Mouse (Mus musculus) kidney, adult 18-20 months (tissue): ENCODE data around the gene Ift22.
"Not testable (repeated sequence)": the region's sequence is repeated elsewhere in the genome, so short reads cannot be mapped to it uniquely, and the experiment has no call there.

Experiments used
- DNase-seq: peaks from one replicate; pipeline ENCODE4 v3.0.0; 2021

The Ift22 gene

DNA sequence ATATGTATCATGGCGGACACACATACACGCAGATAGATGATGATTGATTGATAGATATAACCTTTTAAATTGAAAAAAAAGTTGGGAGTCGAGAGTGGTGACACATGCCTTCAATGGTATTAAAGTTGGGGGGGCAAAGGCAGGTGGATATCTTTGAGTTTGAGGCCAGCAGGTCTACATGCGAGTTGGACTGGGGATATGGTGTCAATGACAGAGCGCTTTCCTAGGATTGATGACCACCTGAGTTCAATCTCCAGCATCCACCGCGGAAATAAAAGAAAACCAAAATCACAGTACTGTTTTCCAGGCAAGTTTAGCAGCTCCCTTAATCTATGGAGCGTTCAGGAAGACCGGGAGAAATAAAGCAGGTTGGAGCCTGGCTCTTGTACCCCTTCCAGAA lies 363 bp upstream of the Ift22 start:
- DNase-seq, result no peak

DNA sequence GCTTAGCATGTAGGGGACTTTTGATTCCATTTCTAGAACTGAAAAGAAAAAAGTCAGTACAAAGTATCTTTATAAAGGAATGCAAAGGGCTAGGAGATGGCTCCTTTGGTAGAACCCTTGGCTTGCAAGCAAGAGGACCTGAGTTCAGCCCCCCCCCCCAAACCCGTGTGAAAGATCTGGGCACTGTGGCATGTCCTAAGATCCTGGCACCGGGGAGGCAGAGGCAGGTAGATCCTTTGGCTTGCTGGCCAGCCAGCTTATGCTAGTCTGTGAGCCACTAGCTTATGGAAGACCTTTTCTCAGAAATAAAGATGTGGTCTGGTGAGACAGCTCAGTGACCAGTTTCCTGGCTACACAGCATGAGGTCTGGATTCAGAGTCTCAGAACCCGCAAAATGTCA lies 6.2 kb downstream of the Ift22 start:
- DNase-seq, result no peak

DNA sequence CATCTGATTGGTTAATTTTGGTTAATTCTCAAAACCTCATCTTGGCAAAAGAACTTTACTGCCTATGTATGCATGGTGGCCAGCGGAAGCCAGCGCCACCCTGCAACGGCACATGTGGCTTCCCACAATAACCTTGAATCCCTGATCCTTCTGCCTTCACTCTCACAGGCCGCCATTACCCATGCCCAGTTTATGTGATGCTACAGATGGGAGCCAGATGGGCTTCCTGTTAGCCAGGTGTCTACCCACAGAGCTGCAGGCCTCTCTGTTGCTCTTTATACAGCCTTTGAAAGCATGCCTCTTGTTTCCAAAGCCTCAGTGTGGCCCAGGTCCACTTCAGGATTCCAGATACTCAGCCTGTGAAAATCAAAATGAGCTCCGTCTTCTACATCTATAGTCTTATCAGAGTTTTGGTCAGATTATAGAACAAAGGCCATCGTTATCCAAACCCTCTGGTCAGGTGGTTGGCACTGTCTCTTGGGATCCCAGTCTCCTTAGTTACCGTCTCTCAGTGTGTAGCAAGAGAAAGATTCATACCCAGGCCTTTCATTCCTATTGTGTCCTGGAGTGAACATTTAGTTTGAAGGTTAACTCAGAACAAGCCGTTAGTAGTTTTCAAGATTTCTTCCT lies 9.8 kb downstream of the Ift22 start:
- DNase-seq, result no peak

DNA sequence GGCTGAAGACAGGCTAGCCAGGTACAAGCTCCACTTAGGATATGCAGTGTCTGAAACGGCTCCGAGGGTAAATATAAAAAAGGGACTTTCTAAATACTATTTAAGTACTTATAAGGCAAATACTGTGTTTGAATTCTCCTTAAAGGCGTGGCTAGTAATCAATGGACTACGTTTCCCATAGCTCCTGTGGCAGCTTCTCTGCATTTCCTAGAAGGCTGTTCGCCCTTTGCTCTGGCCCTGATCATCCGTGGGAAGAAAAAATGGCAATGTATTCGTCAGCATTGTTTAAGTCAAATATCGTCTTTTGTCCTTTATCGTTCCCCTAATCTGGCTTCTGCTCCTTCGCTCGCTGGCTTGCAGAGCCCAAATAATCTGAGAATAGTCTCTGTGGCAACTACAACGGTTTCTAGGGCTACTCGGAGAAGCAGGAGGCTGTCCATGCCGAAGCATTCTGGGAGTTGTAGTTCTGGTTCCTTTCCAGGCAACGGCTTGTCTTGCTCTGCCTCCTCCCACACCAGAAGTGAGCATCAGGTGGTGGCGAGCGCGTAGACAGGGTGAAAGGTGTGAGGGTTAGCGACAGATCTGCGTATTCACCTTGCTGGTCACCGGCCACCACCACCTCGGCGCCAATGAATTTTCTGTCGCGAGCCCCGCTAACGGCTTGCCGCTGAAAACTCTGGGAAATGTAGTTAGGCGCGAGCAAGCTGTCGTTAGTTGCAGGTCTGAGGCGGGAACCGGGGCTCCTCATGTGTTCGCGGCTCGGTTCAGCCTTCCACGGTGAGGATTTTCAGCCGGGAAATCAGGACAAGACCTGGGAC lies 10.9 kb downstream of the Ift22 start:
- DNase-seq, result peak; percentile 89

DNA sequence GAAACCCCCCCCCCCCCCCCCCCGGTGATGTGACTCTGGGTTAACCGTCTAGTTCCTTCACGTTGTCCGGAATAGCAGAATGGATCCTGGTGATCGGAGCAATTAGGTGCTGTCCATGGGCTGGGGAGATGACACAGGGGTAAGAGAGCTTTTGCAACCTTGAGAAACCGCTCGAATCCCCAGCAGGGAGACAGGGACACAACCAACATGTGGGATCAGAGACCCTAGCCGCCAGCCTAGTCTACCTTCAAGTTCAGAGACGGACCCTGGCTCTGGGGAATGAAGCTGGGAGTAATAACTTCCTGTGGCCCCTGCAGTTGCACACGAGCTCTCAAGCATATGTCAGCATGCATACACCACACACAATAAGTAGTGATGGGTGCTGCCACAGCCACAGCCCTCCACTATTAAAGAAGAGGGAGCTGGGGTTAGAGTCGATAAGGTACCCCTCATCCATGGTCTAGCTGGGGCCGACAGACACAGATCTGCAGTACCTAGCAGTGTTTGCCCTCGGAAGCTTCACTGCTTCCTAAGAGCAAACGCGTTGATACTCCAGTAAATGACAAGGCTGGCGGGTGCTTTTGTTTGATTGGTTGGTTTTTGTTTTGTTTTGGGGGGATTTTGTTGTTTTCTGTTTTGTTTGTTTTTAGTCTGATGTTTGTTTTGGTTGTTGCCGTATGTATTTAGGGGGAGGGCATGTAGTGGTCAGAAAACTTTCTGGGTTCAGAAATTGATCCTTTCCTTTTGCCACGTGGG lies 11.8 kb downstream of the Ift22 start:
- no peak for DNase-seq

DNA sequence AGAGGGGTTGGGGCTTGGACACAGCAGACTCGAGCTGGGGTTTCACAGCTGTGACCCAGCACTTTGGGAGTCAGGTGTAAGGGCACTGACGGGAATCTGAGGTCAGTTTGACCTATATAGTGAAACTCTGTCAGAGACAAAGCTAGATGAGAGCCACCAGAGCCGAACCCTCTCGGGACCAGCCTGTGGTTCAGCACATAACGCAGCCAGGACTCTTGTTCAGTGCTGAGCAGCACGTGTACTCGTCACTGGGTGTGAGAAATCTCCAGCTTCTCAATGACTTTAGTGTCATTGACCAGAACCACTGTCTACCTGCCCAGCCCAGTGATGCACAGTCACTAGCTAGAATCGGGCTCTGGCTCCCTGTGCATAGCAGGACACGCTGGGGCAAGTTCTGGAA lies 14.9 kb downstream of the Ift22 start:
- no peak for DNase-seq

DNA sequence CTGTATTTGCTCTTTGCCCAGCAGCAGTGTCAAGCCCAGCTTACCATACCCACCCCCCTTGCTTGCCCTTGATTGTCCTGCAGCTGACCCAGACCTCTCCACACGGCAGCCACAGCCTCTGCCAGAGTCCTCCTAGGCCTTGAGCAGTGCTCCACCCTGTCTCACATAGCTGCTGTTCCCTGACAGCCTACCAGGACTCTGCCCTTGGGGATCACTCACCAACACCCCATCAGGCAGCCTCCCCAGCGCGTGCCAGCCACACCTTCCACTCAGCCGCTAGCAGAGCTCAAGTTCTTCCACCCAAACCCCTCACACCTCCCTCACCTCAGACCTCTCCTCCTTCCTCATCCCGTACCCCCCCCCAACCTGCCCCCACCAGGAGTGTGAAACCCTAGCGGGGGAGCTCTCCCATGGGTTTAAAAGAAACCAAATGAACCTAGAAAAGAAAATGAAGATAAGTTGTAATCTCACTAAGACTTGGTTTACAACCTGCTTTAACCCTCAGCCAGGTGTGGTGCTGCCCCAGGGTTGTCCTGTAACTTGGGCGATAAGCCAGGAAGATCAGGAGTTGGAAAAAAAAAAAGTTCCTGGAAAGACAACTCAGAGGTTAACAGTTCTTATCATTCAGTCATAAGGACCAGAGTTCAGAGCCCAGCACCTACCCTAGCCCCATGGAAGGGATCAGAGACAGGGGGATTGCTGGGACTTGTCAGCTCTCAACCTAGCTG lies 16.0 kb downstream of the Ift22 start:
- no peak for DNase-seq

DNA sequence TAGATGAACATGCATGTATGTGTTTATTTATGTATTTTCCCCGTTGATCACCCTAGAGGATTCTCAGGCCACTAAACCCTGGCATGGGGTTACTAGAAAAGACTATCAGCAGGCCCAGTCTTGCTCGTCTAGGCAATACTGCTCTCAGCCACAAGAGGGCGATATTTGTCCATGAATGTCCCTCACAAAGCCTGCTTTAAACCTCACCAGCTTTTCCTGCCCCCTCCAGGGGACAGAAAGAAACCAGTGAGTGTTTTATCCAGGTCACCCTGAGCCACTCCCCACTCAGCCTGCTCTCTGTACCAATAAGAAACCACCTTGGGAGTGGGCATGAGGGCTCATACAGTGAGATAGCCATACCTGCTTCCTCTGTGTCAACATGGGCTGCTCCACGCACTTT lies 21.1 kb downstream of the Ift22 start:
- DNase-seq, result peak; percentile 88

DNA sequence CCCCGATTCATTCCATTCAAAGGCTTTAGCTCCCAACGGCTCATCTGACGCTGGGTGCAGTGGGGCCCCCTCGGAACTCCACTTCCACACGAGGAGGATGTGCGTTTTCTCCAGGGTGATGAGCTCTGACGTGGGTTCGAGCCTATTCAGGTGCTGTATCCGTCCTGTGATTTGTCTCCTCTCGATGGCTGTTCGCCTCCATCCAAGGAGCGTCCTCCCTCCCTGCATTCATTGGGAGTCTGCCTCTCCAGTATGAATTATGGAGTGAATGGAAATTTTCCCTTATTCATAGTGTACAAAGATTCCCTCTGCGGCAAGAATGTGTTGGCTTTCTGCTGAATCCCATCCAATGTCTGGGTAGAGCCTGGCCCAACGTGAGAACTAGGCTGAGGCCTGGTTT lies 23.9 kb downstream of the Ift22 start:
- DNase-seq, result no peak

DNA sequence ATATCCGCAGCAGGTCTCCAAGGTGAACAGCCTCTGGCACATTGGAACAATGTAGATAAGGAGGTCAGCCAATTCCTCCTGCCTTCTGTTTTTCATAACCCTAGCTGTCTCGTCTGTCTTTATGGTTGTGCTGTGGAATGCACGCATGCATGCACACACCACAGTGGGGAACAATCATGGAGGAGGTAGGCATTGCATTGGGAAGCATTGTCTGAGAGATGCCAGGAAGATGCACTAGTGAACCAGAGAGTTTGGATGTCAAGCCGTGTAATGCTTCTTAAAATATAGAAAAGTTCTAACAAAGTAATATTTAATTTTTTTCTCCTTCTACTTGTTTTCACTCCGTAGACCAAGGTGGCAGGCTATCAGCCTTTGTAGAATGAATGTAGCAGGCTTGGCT lies 25.0 kb downstream of the Ift22 start:
- DNase-seq, result no peak

DNA sequence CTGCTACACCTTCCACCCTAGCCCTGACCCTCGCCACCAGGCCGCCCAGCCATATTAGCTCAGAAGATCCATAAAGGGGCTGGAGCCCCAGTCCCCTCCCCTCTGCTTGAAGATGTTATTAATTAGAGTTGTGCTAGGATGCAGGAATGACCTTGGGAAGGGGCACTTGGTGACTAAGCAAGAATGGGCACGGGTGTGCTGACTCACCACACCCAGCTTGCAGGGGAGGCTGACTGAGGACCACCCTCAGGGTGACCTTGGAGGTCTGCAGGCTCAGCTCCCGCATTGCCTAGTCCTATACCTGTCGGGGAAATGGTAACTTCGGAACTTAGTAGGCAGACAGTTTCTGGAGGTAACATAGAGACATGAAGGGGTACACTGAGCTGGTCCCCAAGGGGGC lies 26.0 kb downstream of the Ift22 start:
- no peak for DNase-seq

DNA sequence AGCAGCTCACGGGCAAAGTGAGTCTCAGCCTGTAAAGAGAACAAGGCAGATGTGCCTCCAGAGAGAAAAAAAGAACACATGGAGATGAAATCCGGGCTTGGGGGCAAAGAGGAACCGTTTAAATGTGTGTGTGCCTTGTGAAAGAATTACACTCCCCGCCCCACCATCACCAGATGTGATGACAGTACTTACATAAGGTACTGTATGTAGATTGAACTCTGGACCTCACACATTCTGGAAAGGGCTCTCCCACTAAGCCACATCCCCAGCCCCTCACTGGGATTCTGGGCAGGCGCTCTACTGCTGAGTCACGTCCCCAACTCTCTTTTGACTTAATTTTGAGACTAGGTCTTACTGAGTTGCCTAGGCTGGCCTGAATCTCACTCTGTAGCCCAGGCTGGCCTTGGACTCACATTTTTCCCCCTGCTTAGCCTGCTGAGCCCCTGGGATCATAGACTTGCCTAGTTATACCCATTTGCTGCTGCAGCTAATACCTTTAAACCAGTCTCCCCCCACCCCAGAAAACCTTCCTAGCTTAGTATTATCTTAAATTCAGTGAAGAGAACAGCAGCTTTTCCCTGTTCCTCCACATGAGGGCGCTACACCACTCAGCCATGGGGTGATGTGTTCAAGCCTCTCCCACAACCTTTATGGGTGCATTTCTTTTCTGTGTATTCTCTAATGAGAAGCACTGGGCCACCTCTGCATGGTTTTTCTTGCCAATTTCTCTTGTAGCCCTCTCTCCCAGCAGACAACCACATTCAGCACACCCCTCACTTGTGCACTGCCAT lies 28.1 kb downstream of the Ift22 start:
- DNase-seq, result peak; percentile 31

DNA sequence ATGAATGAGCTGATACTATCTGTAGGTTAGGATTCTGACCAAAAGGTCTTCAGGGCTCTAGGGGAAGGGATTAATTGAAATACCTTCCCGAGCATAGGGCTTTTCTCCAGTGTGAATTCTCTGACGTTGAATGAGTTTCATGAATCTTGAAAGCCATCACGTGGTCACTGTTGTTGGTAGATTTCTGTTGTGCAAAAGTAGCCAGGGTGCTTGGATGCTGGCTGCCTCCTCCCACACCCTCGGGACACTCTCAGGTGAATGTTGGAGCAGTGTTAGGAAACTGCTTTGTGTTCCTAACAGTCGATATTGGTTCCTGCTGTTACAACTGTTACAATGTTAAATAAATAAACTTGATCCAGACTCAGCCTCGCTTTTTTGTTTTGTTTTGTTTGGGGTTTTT lies 28.8 kb downstream of the Ift22 start:
- no peak for DNase-seq

DNA sequence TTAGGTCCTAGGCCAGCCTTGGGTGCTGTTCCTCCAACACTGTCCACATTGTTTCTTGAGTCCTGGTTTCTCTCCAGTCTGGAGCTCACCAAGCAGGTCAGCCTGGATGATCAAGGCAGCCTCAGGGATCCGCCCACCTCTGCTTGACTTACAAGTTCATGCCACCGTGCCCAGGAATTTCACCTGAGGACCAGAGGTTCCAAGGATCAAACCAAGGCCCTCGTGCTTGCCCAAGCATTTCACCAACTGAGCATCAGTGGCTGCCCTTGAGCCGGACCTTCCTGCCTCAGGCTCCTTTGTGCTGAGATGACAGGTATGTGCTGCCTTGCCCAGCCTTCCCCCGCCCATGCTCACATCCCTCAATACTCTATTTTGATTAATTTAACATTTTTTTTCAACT lies 29.7 kb downstream of the Ift22 start:
- peak; percentile 54 for DNase-seq

DNA sequence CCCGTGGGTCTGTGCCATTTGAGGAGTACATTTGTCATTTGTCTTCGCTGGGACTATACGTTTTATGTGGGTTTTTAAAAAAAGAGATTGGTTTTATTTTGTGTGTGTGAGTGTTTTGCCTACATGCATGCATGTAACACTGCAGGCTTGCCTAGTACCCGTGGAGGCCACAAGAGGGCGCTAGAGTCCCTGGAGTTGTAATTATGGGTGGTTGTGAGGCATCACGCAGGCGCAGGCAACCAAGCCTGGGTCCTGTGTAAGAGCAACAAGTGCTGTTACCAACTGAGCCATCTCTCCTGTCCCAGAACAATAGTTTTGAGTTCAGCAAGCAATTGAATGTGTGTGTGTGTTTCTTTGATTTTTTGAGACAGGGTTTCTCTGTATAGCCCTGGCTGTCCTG lies 31.3 kb downstream of the Ift22 start:
- DNase-seq, result peak; percentile 28

DNA sequence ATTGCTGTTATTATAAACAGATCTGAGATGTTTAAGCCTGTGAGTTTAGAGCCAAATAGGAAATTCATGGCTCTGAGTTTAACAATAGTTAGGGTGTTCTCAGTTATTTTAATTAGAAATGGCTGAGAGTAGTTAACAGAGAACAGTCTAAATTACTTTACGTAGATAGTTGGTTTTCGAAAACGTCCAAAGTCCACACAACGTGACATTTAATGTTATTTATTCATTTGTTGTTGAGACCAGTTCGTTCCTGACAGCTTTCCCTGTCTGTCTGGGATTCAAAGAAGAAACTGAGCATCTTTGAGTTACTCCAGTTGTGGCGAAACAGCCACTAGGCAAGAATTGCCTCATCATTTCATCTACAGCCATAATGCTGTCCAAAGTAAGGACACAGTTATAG lies 32.1 kb downstream of the Ift22 start:
- not testable (repeated sequence) for DNase-seq

DNA sequence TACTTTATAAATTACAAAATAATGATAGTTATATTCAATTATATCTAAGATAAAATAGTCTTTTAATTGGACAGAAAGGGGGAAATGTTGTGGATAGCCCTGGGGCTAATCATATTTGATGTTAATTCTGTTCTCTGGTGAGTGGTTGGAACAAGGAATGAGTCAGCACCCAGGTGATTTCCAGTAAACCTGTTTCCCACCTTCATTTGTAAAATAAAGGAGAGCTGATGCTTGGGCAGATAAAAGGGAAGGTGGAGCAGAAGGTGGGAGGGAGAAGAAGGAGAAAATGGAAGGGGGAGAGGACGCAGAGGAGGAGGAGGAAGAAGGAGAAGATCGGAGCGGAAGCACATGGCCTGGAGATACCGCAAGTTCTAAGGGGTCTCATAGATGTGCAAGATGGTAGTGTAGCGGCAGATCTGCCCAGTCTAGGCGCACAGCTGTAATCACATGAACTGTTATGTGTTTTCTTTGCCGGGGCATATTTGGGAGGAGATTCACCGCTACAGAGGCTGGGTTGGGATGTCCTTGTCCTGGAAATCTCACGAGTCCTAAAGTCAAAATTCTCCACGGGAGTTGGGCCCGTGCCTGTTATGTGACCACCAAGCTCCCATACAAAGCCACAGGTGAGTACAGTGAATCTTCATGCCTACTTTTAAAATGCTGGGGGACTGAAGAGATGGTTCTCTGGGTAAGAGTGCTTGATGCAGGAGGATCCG lies 33.1 kb downstream of the Ift22 start:
- no peak for DNase-seq

DNA sequence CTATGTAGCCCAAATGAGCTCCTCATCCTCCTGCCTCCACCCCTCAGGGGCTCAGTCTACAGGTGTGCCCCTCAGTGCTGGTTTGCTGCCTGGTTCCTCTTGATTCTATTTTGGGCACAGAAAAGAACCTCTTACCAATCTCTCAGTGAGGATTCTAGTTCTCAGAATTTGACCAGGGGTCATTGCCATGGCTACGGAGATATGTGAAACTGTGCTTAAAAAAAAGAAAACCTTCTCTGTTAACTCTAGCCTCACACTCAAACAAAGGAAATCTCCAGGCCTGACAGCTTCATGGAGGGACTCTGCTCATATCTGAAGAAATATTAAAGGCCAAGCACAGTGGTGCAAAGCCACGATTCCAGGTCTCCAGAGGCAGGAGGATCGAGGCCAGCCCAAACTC lies 34.8 kb downstream of the Ift22 start:
- no peak for DNase-seq

DNA sequence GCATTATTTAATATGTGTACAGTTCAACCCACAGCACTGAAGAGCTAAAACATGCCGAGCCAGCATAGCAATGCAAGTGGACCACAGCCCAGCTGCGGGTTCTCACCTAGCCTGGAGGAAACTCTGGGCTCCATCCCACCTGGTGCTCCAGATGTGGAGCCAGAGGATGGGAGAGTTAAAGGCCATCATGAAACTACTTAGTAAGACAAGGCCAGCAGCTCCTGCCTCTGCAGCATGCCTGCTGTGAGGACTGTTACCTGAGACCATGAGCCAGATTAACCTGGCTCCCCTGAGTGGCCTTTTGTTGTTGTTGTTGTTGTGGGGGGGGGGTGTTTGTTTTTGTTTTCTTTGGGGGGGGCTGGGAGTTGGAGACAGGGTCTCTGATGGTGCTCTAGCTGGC lies 35.4 kb downstream of the Ift22 start:
- no peak for DNase-seq

DNA sequence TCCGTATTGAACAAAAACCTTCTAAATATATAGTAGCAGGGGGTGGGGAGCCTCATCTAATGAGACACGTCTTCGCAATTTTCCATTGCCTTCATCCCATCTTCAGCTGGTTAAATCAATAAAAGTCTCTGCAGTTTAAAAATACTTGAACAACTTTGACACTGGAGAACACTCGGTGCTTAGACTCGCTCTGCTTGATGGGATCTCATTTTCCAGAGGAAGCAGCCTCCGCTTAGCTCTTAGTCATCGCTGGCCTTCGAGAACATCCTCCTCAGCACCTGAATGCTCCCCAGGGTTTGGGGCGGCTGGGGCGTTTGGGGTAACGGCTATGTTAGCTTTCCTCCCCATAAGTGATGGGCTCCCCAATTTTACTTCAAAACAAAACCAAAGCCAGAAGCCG lies 37.1 kb downstream of the Ift22 start:
- DNase-seq, result no peak

DNA sequence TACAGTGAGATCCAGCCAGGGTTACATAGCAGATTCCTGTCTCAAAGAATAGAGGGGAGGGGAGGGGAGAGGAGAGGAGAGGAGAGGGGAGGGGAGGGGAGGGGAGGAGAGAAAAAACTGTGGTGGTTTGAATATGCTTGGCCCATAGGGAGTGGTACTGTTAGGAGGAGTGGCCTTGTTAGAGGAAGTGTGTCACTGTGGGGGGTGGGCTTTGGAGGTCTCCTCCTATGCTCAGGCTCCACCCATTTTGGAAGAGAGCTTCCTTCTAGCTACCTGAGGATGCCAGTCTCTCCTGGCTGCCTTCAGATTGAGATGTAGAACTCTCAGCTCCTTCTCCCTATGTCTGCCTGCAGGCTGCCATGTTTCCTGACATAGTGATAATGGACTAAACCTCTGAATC lies 39.9 kb downstream of the Ift22 start:
- DNase-seq, result no peak
